17 mouse cellular contexts compared by ENCODE assay signal in genomic region chr1:91123004-91123403, GRCm38 (mm10). TPM values are rescaled to one million over a fixed set of nuclear protein-coding genes. Genes with fewer than 3 reads are reported as not detected.
"Had no signal": no experiment of that assay in that cellular context is flagged by ENCODE, and none has a peak within 500 bp of the region (broad histone marks: within the 10 kb centered on the region; RNA-seq: fewer than 3 reads in every experiment).

No protein-coding gene starts in this region.

- H3K4me3 ChIP-seq: neural tube, embryonic 13.5 days; neural tube, embryonic 15.5 days; stomach, embryonic 15.5 days had no signal

- H3K9ac ChIP-seq: neural tube, embryonic 13.5 days; neural tube, embryonic 15.5 days; stomach, embryonic 15.5 days had no signal

- DNase-seq: retina, postnatal 1 day; right cerebral cortex, adult 18-20 months; right cerebral cortex, postnatal 14 days; right cerebral cortex, postnatal 25 days; right cerebral cortex, postnatal 4 days; spleen, adult 18-20 months; thymus, adult 18-20 months; thymus, adult 2 months; thymus, postnatal 14 days; thymus, postnatal 25 days; thymus, postnatal 36 days; thymus, postnatal 4 days had no signal

- H3K27me3 ChIP-seq: neural tube, embryonic 13.5 days; neural tube, embryonic 15.5 days; stomach, embryonic 15.5 days had no signal

- H3K4me1 ChIP-seq: neural tube, embryonic 15.5 days; stomach, embryonic 15.5 days had no signal

- H3K4me2 ChIP-seq: neural tube, embryonic 13.5 days; neural tube, embryonic 15.5 days; stomach, embryonic 15.5 days had no signal

- H3K9me3 ChIP-seq: neural tube, embryonic 13.5 days; neural tube, embryonic 15.5 days; stomach, embryonic 15.5 days had no signal

- H3K27ac ChIP-seq: neural tube, embryonic 13.5 days; neural tube, embryonic 15.5 days; stomach, embryonic 15.5 days; stomach, postnatal 0 days had no signal

RNA-seq across cellular contexts. Expression of gene Rbm44, which starts 21.9 kb away (rescaled TPM):
- polyA plus RNA-seq: small intestine, adult 2 months had no signal
